ENCODE assay signal across 8 mouse cellular contexts in genomic region chr6:143414590-143415382, GRCm38 (mm10).
A peak's percentile ranks its signal among the peaks of the same experiment; 100 is the strongest.
DNase-seq lines count a peak whose midpoint lies in the region; ATAC-seq lines count a peak whose summit lies in the region.
"Had no signal": no experiment of that assay in that cellular context is flagged by ENCODE, and none has a peak within 500 bp of the region (broad histone marks: within the 10 kb centered on the region; RNA-seq: fewer than 3 reads in every experiment).

No protein-coding gene starts in this region.

- intact Hi-C loops in left cerebral cortex, postnatal 36 days (cut with DNase I) = no loop called here

- DNase-seq in cerebellum, adult 11 months = peak; percentile 64
- peak; percentile 82 for DNase-seq in cerebellum, adult 9-10 months
- peak; percentile 73 to 91 for DNase-seq in layer of hippocampus, adult 18-20 months (ENCODE audit: low spot score in 2 of 2)
- DNase-seq in left cerebral cortex, postnatal 36 days (ENCODE audit: low spot score in 2 of 2) = peak; percentile 83 to 85
- no peak for DNase-seq in thymus, postnatal 10 days (ENCODE audit: low spot score in 2 of 2)
- no peak for DNase-seq in retina, embryonic 14.5 days (ENCODE audit: low spot score)
- DNase-seq: liver, embryonic 13.5 days had no signal

- no peak for ATAC-seq in megakaryocyte, adult 5-6 weeks (ENCODE audit: poor library complexity, severe bottlenecking)

Comparison
In these comparisons a context has a peak if more than half of its experiments do, and no peak if none do; other contexts are left out.
1. DNase-seq: peak in cerebellum, adult 11 months (single experiment), cerebellum, adult 9-10 months (single experiment), layer of hippocampus, adult 18-20 months (2 of 2) and left cerebral cortex, postnatal 36 days (2 of 2); none in thymus, postnatal 10 days (0 of 2) and retina, embryonic 14.5 days (single experiment).